Mouse (Mus musculus): ENCODE data around the gene Rint1. TPM values are rescaled to one million over a fixed set of nuclear protein-coding genes. Genes with fewer than 3 reads are reported as not detected.

Rint1 gene
- 16.7 TPM for polyA plus RNA-seq (2014; fragmentation: Illumina TruSeq; extraction: RNeasy Lipid Tissue Mini Kit (QIAGEN cat#74804); ENCODE audit: low read depth, low replicate concordance)

DNA sequence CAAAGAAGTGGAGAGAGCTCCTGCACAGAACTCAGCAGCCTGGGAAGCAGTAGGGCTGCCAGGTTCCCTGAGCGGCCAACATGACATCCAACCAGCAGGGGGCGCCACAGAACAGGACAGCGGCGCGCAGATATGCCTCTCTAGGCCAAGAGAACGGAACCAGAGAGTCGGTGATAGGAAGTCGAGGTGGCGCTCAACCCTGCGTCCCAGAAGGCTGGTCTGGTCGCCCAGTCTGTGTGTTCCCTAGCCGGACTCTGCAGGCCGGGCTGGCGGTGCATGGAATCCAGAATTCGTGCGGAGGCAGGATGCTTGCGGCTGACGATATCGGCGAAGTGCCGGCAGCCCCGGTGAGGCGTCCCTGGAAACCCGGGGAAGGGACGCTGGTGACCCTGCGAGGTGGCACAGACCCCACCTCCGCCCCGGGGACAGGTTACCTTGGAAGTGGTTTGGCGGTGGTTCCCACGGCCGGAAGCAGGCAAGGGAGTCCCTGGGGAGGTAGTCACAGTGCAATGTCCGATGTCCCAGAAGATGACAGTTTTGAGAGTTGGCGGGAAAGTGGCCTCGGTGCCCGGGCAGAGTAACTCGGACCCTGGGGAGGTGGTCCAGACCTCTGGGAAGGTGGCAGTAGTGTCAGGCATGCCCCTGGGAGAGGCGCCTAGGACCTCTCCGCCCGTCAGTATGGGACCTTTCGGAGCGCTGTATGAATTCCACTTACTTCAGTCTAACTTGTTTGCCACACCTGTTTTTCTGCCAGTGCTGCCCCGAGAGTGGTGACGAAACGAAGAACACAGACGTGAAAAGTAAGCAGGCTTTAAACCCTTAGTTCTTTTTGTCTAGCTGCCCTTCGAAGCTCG, at the start of gene Rint1:
Gene Rint1 (plus strand): TSS at position 176 of the 854 bp plus-strand sequence.

GRCm38 (mm10) chr5:23782931-23783877, 4.3 kb upstream of the Rint1 start, which contains the start of gene Pus7:
Gene Pus7 (minus strand): TSS chr5:23783711.

GRCm38 (mm10) chr5:23843674-23844530, 56.4 kb downstream of the Rint1 start, which contains the start of gene Tomm7:
Gene Tomm7 (minus strand): TSS chr5:23844161.

Other genes starting within 250 kb of the Rint1 start
- 71.9 TPM for gene Srpk2, start 103.1 kb upstream of the Rint1 start, polyA plus RNA-seq (2014; fragmentation: Illumina TruSeq; extraction: RNeasy Lipid Tissue Mini Kit (QIAGEN cat#74804); ENCODE audit: low read depth, low replicate concordance)
- gene Pus7, start 4.0 kb upstream of the Rint1 start, polyA plus RNA-seq (2014; fragmentation: Illumina TruSeq; extraction: RNeasy Lipid Tissue Mini Kit (QIAGEN cat#74804); ENCODE audit: low read depth, low replicate concordance): 22.7 TPM
- gene Tomm7, start 56.5 kb downstream of the Rint1 start, polyA plus RNA-seq (2014; fragmentation: Illumina TruSeq; extraction: RNeasy Lipid Tissue Mini Kit (QIAGEN cat#74804); ENCODE audit: low read depth, low replicate concordance): 56.2 TPM
- gene Fam126a, start 243.0 kb downstream of the Rint1 start, polyA plus RNA-seq (2014; fragmentation: Illumina TruSeq; extraction: RNeasy Lipid Tissue Mini Kit (QIAGEN cat#74804); ENCODE audit: low read depth, low replicate concordance): 266 TPM